Mouse (Mus musculus) ES-Bruce4 (cell line): ENCODE measurements around the gene Igfbp4.

Experiments used
- CTCF ChIP-seq: IDR thresholded peaks from one replicate; pipeline ENCODE4 v1.8.1; 2011; ENCODE audit warnings: low read depth, low read length
- EP300 ChIP-seq: IDR thresholded peaks from 2 replicates; pipeline ENCODE4 v1.6.1; 2011; ENCODE audit warnings: low read depth, low read length; ENCODE audit not compliant: insufficient read depth
- POLR2A ChIP-seq: IDR thresholded peaks from one replicate; pipeline ENCODE4 v1.8.1; 2011; ENCODE audit warnings: low read length; ENCODE audit not compliant: insufficient read depth

GRCm38 (mm10) chr11:99024468-99025134, 16.4 kb upstream of the Igfbp4 start:
- TF ChIP-seq CTCF: no peak
- TF ChIP-seq EP300: no peak
- TF ChIP-seq POLR2A: no peak
